Comparison of ENCODE assay signal across 40 mouse cellular contexts in genomic region chr2:148819909-148820308, GRCm38 (mm10). TPM values are rescaled to one million over a fixed set of nuclear protein-coding genes. Genes with fewer than 3 reads are reported as not detected.
"Had no signal": no experiment of that assay in that cellular context is flagged by ENCODE, and none has a peak within 500 bp of the region (broad histone marks: within the 10 kb centered on the region; RNA-seq: fewer than 3 reads in every experiment).

Gene Cst13, plus strand, starts transcription at chr2:148820081.

- DNase-seq: cerebellum, adult 2 months; cerebellum, adult 8-10 months; cerebellum, adult 9-10 months; cerebellum, adult 9-11 months; cerebellum, postnatal 10 days; cerebellum, postnatal 14 days; cerebellum, postnatal 25 days; cerebellum, postnatal 36 days; embryo, embryonic 11 days; forebrain, postnatal 0 days; gastrocnemius, adult 2 months; gastrocnemius, postnatal 10 days; gastrocnemius, postnatal 14 days; gastrocnemius, postnatal 25 days; gastrocnemius, postnatal 36 days; heart, adult 18-20 months; heart, adult 2 months had no signal

- H3K4me1 ChIP-seq: embryonic facial prominence, embryonic 10.5 days; embryonic facial prominence, embryonic 12.5 days; embryonic facial prominence, embryonic 13.5 days; embryonic facial prominence, embryonic 15.5 days; forebrain, embryonic 10.5 days; forebrain, embryonic 13.5 days; forebrain, embryonic 15.5 days had no signal

- H3K27me3 ChIP-seq: embryonic facial prominence, embryonic 12.5 days; embryonic facial prominence, embryonic 13.5 days; embryonic facial prominence, embryonic 15.5 days; forebrain, embryonic 12.5 days; forebrain, embryonic 13.5 days; forebrain, embryonic 15.5 days had no signal

- H3K27ac ChIP-seq: embryonic facial prominence, embryonic 10.5 days; embryonic facial prominence, embryonic 12.5 days; embryonic facial prominence, embryonic 13.5 days; embryonic facial prominence, embryonic 15.5 days; forebrain, embryonic 10.5 days; forebrain, embryonic 12.5 days; forebrain, embryonic 13.5 days; forebrain, embryonic 15.5 days; gastrocnemius, adult 2 months; heart, adult 2 months had no signal

- H3K4me3 ChIP-seq: embryonic facial prominence, embryonic 10.5 days; embryonic facial prominence, embryonic 12.5 days; embryonic facial prominence, embryonic 13.5 days; embryonic facial prominence, embryonic 15.5 days; erythroblast, embryonic 14.5 days; forebrain, embryonic 10.5 days; forebrain, embryonic 12.5 days; forebrain, embryonic 13.5 days; forebrain, embryonic 15.5 days; gastrocnemius, adult 2 months; heart, adult 2 months had no signal

- H3K36me3 ChIP-seq: embryonic facial prominence, embryonic 10.5 days; embryonic facial prominence, embryonic 12.5 days; embryonic facial prominence, embryonic 13.5 days; embryonic facial prominence, embryonic 15.5 days; forebrain, embryonic 10.5 days; forebrain, embryonic 12.5 days; forebrain, embryonic 15.5 days had no signal

RNA-seq across cellular contexts. Expression of gene Cst13, which starts in this region (rescaled TPM):
- total RNA-seq: common myeloid progenitor, adult 5-6 weeks; forebrain, postnatal 0 days; gastrocnemius, adult 18-20 months; gastrocnemius, adult 2 months; gastrocnemius, adult 8-10 months; gastrocnemius, postnatal 10 days; gastrocnemius, postnatal 14 days; gastrocnemius, postnatal 25 days; gastrocnemius, postnatal 36 days; gastrocnemius, postnatal 4 days; granulocyte monocyte progenitor cell, adult 5-6 weeks; heart, adult 18-20 months; heart, adult 2 months; heart, adult 8-10 months had no signal
- polyA plus RNA-seq: cerebellum, adult 2 months; cortical plate, adult 2 months; embryonic facial prominence, embryonic 10.5 days; embryonic facial prominence, embryonic 11.5 days; embryonic facial prominence, embryonic 12.5 days; embryonic facial prominence, embryonic 13.5 days; embryonic facial prominence, embryonic 14.5 days; embryonic facial prominence, embryonic 15.5 days; erythroblast, embryonic 14.5 days; forebrain, embryonic 10.5 days; forebrain, embryonic 11.5 days; forebrain, embryonic 12.5 days; forebrain, embryonic 13.5 days; forebrain, embryonic 14.5 days; forebrain, embryonic 15.5 days; forebrain, embryonic 16.5 days; forebrain, postnatal 0 days; frontal cortex, adult 2 months; gonadal fat pad, adult 2 months; heart, adult 2 months had no signal
